Mouse (Mus musculus): ENCODE measurements around the gene Tbx21. TPM values are rescaled to one million over a fixed set of nuclear protein-coding genes. Genes with fewer than 3 reads are reported as not detected.

Tbx21 gene
- total RNA-seq, 1 experiment: 0.27 TPM

- no peaks in the 10 kb centered on the region for H3K36me3 ChIP-seq (ENCODE audit: control insufficient read depth, insufficient read depth, low read length, poor library complexity, severe bottlenecking)
- H3K9me3 ChIP-seq (ENCODE audit: control insufficient read depth, insufficient read depth, low read depth, low read length): no peaks in the 10 kb centered on the region
- peaks cover 5 to 27% of the 10 kb centered on the region in 2 experiments for H3K4me1 ChIP-seq (ENCODE audit: control insufficient read depth in 2 of 2, insufficient read depth in 2 of 2, low read length in 2 of 2, poor library complexity in 1 of 2)
- H3K9ac ChIP-seq (ENCODE audit: insufficient read depth, low read depth, low read length, poor library complexity, severe bottlenecking): no peak overlapping the region
- H3K27ac ChIP-seq (ENCODE audit: insufficient read depth, low read depth, low read length, poor library complexity, severe bottlenecking): no peak overlapping the region
- in situ Hi-C loops (cut with MboI; ENCODE audit: low sequenced_read_pairs in 2 of 2, unreplicated experiment in 2 of 2): no loop called here
- TF ChIP-seq CHD2 (IDR thresholded peaks at IDR 0.05; ENCODE audit: low read depth, low read length): no peak
- TF ChIP-seq HCFC1 (IDR thresholded peaks at IDR 0.05; ENCODE audit: borderline replicate concordance, insufficient read depth, low read length): no peak
- no peak for TF ChIP-seq MAFK (IDR thresholded peaks at IDR 0.05; ENCODE audit: insufficient read depth, low read depth, low read length)
- TF ChIP-seq ZNF384 (IDR thresholded peaks at IDR 0.05; ENCODE audit: low read depth, low read length): no peak
- no peak for TF ChIP-seq ZC3H11A (IDR thresholded peaks at IDR 0.05; ENCODE audit: borderline replicate concordance, low read depth, low read length)
- DNase-seq (ENCODE audit: low read depth, low spot score): no peak
- H3K4me3 ChIP-seq (ENCODE audit: insufficient read depth in 1 of 2, low read depth in 1 of 2, low read length in 2 of 2, poor library complexity in 1 of 2, severe bottlenecking in 1 of 2): no peak overlapping the region
Measured at GRCm38 (mm10) chr11:97131683-97132082, 16.6 kb upstream of the Tbx21 start.

GRCm38 (mm10) chr11:97130318-97130717 is 15.2 kb upstream of the Tbx21 start:
- H3K27ac ChIP-seq (ENCODE audit: insufficient read depth, low read depth, low read length, poor library complexity, severe bottlenecking): no peak overlapping the region
- TF ChIP-seq CHD2 (IDR thresholded peaks at IDR 0.05; ENCODE audit: low read depth, low read length) (no peak), ZC3H11A (IDR thresholded peaks at IDR 0.05; ENCODE audit: borderline replicate concordance, low read depth, low read length) (no peak), MAFK (IDR thresholded peaks at IDR 0.05; ENCODE audit: insufficient read depth, low read depth, low read length) (no peak), HCFC1 (IDR thresholded peaks at IDR 0.05; ENCODE audit: borderline replicate concordance, insufficient read depth, low read length) (no peak), ZNF384 (IDR thresholded peaks at IDR 0.05; ENCODE audit: low read depth, low read length) (no peak)
- H3K4me3 ChIP-seq (ENCODE audit: insufficient read depth in 1 of 2, low read depth in 1 of 2, low read length in 2 of 2, poor library complexity in 1 of 2, severe bottlenecking in 1 of 2): no peak overlapping the region
- DNase-seq (ENCODE audit: low read depth, low spot score): no peak
- H3K9me3 ChIP-seq (ENCODE audit: control insufficient read depth, insufficient read depth, low read depth, low read length): no peaks in the 10 kb centered on the region
- no peak overlapping the region for H3K9ac ChIP-seq (ENCODE audit: insufficient read depth, low read depth, low read length, poor library complexity, severe bottlenecking)
- in situ Hi-C loops (cut with MboI; ENCODE audit: low sequenced_read_pairs in 2 of 2, unreplicated experiment in 2 of 2): no loop called here
- no peaks in the 10 kb centered on the region for H3K36me3 ChIP-seq (ENCODE audit: control insufficient read depth, insufficient read depth, low read length, poor library complexity, severe bottlenecking)
- H3K4me1 ChIP-seq (ENCODE audit: control insufficient read depth in 2 of 2, insufficient read depth in 2 of 2, low read length in 2 of 2, poor library complexity in 1 of 2): peaks cover 6 to 27% of the 10 kb centered on the region in 2 experiments

GRCm38 (mm10) chr11:97128956-97129355 is 13.8 kb upstream of the Tbx21 start:
- peaks cover 6 to 32% of the 10 kb centered on the region in 2 experiments for H3K4me1 ChIP-seq (ENCODE audit: control insufficient read depth in 2 of 2, insufficient read depth in 2 of 2, low read length in 2 of 2, poor library complexity in 1 of 2)
- H3K27ac ChIP-seq (ENCODE audit: insufficient read depth, low read depth, low read length, poor library complexity, severe bottlenecking): no peak overlapping the region
- in situ Hi-C loops (cut with MboI; ENCODE audit: low sequenced_read_pairs in 2 of 2, unreplicated experiment in 2 of 2): no loop called here
- TF ChIP-seq CHD2 (IDR thresholded peaks at IDR 0.05; ENCODE audit: low read depth, low read length) (no peak), ZC3H11A (IDR thresholded peaks at IDR 0.05; ENCODE audit: borderline replicate concordance, low read depth, low read length) (no peak), HCFC1 (IDR thresholded peaks at IDR 0.05; ENCODE audit: borderline replicate concordance, insufficient read depth, low read length) (no peak), MAFK (IDR thresholded peaks at IDR 0.05; ENCODE audit: insufficient read depth, low read depth, low read length) (no peak), ZNF384 (IDR thresholded peaks at IDR 0.05; ENCODE audit: low read depth, low read length) (no peak)
- no peaks in the 10 kb centered on the region for H3K36me3 ChIP-seq (ENCODE audit: control insufficient read depth, insufficient read depth, low read length, poor library complexity, severe bottlenecking)
- no peaks in the 10 kb centered on the region for H3K9me3 ChIP-seq (ENCODE audit: control insufficient read depth, insufficient read depth, low read depth, low read length)
- H3K4me3 ChIP-seq (ENCODE audit: insufficient read depth in 1 of 2, low read depth in 1 of 2, low read length in 2 of 2, poor library complexity in 1 of 2, severe bottlenecking in 1 of 2): no peak overlapping the region
- H3K9ac ChIP-seq (ENCODE audit: insufficient read depth, low read depth, low read length, poor library complexity, severe bottlenecking): no peak overlapping the region
- DNase-seq (ENCODE audit: low read depth, low spot score): no peak

GRCm38 (mm10) chr11:97127470-97128223 is 12.5 kb upstream of the Tbx21 start:
- Histone ChIP-seq H3K4me1 (ENCODE audit: control insufficient read depth in 2 of 2, insufficient read depth in 2 of 2, low read length in 2 of 2, poor library complexity in 1 of 2) (peaks cover 6 to 27% of the 10 kb centered on the region in 2 experiments), H3K9ac (ENCODE audit: insufficient read depth, low read depth, low read length, poor library complexity, severe bottlenecking) (no peak overlapping the region), H3K9me3 (ENCODE audit: control insufficient read depth, insufficient read depth, low read depth, low read length) (no peaks in the 10 kb centered on the region), H3K36me3 (ENCODE audit: control insufficient read depth, insufficient read depth, low read length, poor library complexity, severe bottlenecking) (no peaks in the 10 kb centered on the region), H3K27ac (ENCODE audit: insufficient read depth, low read depth, low read length, poor library complexity, severe bottlenecking) (no peak overlapping the region), H3K4me3 (ENCODE audit: insufficient read depth in 1 of 2, low read depth in 1 of 2, low read length in 2 of 2, poor library complexity in 1 of 2, severe bottlenecking in 1 of 2) (peak overlapping the region; percentile 68 to 70)
- DNase-seq (ENCODE audit: low read depth, low spot score): no peak
- TF ChIP-seq CHD2 (IDR thresholded peaks at IDR 0.05; ENCODE audit: low read depth, low read length) (no peak), ZC3H11A (IDR thresholded peaks at IDR 0.05; ENCODE audit: borderline replicate concordance, low read depth, low read length) (no peak), ZNF384 (IDR thresholded peaks at IDR 0.05; ENCODE audit: low read depth, low read length) (no peak), HCFC1 (IDR thresholded peaks at IDR 0.05; ENCODE audit: borderline replicate concordance, insufficient read depth, low read length) (no peak), MAFK (IDR thresholded peaks at IDR 0.05; ENCODE audit: insufficient read depth, low read depth, low read length) (no peak)
- in situ Hi-C loops (cut with MboI; ENCODE audit: low sequenced_read_pairs in 2 of 2, unreplicated experiment in 2 of 2): no loop called here
